Mouse (Mus musculus): ENCODE data around the gene Rp2. TPM values are rescaled to one million over a fixed set of nuclear protein-coding genes. Genes with fewer than 3 reads are reported as not detected.

Rp2 gene
- polyA plus RNA-seq (2012; rRNA removed) = 11.4 and 13.2 TPM in 2 replicates

GRCm38 (mm10) chrX:20364391-20365365, at the start of gene Rp2:
Gene Rp2, plus strand, starts transcription at chrX:20364481.

GRCm38 (mm10) chrX:20425140-20425838, 61.0 kb downstream of the Rp2 start, which contains the start of gene Jade3:
Gene Jade3, plus strand, starts transcription at chrX:20425688.

Other genes with a start within 250 kb of the Rp2 start
- 5.5 TPM in 2 replicates for gene Slc9a7, start 72.7 kb upstream of the Rp2 start, polyA plus RNA-seq (2012; rRNA removed)
- 8.9 and 9.9 TPM in 2 replicates for gene Jade3, start 61.2 kb downstream of the Rp2 start, polyA plus RNA-seq (2012; rRNA removed)
- gene Rgn, start 185.3 kb downstream of the Rp2 start, polyA plus RNA-seq (2012; rRNA removed) = 0.14 and 0.18 TPM in 2 replicates